Mouse (Mus musculus): ENCODE measurements around the gene Dgkk.
"Not testable (repeated sequence)": the region's sequence is repeated elsewhere in the genome, so short reads cannot be mapped to it uniquely, and the experiment has no call there.

DNA sequence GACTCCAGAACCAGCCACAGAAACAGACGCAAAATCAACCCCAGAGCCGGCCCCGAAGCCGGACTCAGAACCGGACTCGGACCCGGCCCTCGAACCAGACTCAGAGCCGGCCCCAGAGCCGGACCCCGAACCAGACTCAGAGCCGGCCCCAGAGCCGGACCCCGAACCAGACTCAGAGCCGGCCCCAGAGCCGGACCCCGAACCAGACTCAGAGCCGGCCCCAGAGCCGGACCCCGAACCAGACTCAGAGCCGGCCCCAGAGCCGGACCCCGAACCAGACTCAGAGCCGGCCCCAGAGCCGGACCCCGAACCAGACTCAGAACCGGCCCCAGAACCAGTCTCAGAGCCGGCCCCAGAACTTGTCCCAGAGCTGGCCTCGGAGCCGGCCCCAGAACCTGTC, at the start of gene Dgkk:
- not testable (repeated sequence) for TF ChIP-seq POLR2A, CTCF (IDR thresholded peaks at IDR 0.05; ENCODE audit: extremely low read depth, insufficient read depth, low read length)
